Comparison of ENCODE assay signal across 26 mouse cellular contexts in the genomic region with DNA sequence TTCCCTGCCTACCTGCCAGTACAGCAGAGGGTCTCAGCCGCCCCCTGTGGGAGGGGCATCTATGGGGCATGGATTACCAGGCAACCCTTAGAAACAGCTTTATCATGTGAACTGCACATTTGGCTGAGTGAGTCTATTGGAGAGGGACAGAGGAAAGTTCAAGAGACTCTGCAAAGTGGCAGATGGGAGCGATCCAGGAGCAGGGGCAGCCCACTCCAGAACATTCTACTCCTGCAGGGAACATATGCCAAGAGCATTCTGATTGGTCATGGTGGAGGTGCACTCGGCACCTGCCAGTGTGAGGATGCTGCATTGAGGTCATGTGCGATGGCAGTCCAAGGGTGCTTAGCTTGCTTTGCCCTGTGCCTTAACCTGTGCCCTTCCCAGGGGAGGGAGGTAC. TPM values are rescaled to one million over a fixed set of nuclear protein-coding genes. Genes with fewer than 3 reads are reported as not detected.
"Had no signal": no experiment of that assay in that cellular context is flagged by ENCODE, and none has a peak within 500 bp of the region (broad histone marks: within the 10 kb centered on the region; RNA-seq: fewer than 3 reads in every experiment).

No protein-coding gene starts in this region.

- H3K9ac ChIP-seq: limb, embryonic 12.5 days; limb, embryonic 15.5 days; liver, embryonic 14.5 days; liver, postnatal 0 days; lung, embryonic 14.5 days; neural tube, embryonic 12.5 days; neural tube, embryonic 15.5 days had no signal

- H3K27ac ChIP-seq: left cerebral cortex, adult 2 months; limb, embryonic 12.5 days; limb, embryonic 15.5 days; liver, embryonic 14.5 days; macrophage; neural tube, embryonic 12.5 days; neural tube, embryonic 15.5 days; stomach, postnatal 0 days had no signal

- H3K36me3 ChIP-seq: limb, embryonic 12.5 days; limb, embryonic 15.5 days; neural tube, embryonic 12.5 days; neural tube, embryonic 15.5 days had no signal

- H3K4me3 ChIP-seq: left cerebral cortex, adult 2 months; limb, embryonic 12.5 days; limb, embryonic 15.5 days; neural tube, embryonic 12.5 days; neural tube, embryonic 15.5 days had no signal

- H3K9me3 ChIP-seq: limb, embryonic 12.5 days; limb, embryonic 15.5 days; neural tube, embryonic 12.5 days; neural tube, embryonic 15.5 days had no signal

- H3K4me2 ChIP-seq: limb, embryonic 12.5 days; limb, embryonic 15.5 days; liver, embryonic 11.5 days; lung, embryonic 14.5 days; midbrain, embryonic 11.5 days; neural tube, embryonic 12.5 days; neural tube, embryonic 15.5 days had no signal

- ATAC-seq: liver, postnatal 0 days; lung, postnatal 0 days had no signal

- DNase-seq: kidney, adult 18-20 months; kidney, adult 9 months; kidney, postnatal 14 days; kidney, postnatal 4 days; layer of hippocampus, postnatal 36 days; left cerebral cortex, postnatal 4 days; liver, postnatal 0 days; lung, embryonic 14.5 days; midbrain, embryonic 14.5 days; right cerebral cortex, adult 18-20 months; right cerebral cortex, postnatal 14 days; right cerebral cortex, postnatal 4 days; thymus, adult 2 months; thymus, postnatal 14 days had no signal

RNA-seq across cellular contexts. Expression of a gene that starts 6.5 kb away (rescaled TPM):
- total RNA-seq: megakaryocyte-erythroid progenitor cell, adult 5-6 weeks had no signal
- polyA plus RNA-seq: macrophage had no signal
